Mouse (Mus musculus) urinary bladder, postnatal 10 days (tissue): Measurements from ENCODE around the gene Abcb1b.
"Not testable (repeated sequence)": the region's sequence is repeated elsewhere in the genome, so short reads cannot be mapped to it uniquely, and the experiment has no call there.

Experiments used
- DNase-seq: peaks from one replicate; pipeline ENCODE4 v3.0.0; 2022; ENCODE audit warnings: low spot score

Gene Abcb1b

DNA sequence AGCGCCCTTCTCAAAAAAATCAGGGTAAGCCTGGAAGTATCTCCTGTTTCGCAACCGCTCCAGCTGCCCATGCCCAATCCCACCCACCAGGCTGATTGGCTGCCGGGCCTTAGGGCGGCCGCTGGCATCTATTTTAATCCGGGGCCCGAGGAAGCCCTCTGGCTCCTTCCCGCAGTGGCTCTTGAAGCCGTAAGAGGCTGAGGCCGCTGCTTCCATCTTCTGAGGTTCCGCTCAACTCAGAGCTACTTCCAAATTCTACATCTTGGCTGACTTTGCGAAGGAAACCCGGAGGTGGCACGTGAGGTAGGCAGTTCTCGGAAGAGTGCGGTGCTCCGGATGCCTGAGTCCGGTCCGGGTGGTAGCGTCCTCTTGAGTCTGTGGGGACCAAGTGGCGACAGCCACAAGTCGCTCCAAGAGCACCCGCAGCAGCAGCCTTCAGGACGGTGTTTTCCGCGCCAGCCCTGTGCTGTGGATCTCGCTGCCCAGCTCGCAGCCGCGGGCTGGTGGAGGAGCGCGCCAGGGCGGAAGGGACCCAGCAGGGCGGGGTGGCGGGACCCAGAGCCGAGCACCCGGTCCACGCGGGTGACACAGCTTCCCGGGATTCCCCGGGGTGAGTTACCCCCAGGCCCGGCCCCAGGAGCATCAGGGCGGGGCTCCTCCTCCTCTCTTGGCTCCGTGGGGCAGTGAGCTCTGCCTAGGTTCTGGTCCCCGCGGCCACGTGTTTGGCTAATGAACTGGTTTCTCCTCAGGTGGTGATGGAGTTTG lies at the start of gene Abcb1b:
Gene Abcb1b (plus strand): TSS at position 161 of the 765 bp plus-strand sequence.
- DNase-seq = no peak

DNA sequence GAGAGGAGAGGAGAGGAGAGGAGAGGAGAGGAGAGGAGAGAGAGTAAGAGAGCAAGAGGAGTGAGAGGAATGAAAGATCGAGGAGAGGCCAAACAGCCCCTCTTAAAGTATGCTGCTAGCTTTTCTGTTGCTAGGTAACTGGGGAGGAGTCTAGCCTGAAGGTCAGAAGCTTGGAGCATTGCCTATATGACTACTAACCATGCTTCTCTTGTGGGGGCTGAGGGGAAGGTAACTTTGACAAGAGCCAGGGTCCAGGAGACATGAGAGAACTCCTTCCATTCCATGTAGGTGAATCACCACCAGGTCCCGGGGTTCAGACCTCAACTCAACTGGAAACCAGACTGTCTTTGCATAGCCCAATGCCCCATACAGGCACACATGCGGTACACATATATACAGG lies 25.1 kb upstream of the Abcb1b start:
- DNase-seq = no peak

DNA sequence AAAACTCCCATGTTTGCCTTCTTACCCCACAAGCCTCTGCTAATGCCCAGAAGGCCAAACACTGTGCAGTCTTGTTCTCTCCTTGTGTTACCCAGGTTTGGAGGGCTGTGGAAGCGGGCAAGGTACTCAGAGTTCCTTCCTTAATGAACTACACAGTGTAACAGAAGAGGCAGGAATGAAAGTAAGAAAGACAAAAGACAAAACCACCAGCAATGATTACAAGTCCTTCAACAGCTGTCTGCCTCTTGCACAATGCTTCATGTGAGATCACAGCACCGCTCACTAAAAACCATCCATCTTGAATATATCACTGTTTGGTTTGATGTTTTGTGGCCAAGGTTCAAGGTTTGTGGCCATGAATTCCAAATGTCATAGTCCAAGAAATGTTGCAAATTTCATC lies 19.6 kb upstream of the Abcb1b start:
- no peak for DNase-seq

DNA sequence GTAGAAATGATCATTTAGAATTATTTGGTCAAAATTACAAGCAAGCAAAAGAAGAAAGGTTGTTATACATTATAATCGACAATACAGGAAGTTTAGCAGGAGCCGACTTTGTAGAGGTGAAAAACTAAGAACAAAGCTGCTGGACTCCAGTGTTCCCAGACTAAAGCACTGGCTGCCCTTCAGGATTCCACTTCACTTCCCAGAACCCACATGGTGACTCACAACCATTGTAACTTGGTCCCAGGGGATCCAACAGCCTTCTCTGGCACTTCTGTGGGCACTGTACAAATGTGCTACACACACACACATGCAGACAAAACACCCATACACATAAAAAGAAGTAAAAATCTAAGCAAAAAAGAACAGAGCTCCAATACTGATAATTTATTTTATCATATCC lies 19.2 kb upstream of the Abcb1b start:
- no peak for DNase-seq

DNA sequence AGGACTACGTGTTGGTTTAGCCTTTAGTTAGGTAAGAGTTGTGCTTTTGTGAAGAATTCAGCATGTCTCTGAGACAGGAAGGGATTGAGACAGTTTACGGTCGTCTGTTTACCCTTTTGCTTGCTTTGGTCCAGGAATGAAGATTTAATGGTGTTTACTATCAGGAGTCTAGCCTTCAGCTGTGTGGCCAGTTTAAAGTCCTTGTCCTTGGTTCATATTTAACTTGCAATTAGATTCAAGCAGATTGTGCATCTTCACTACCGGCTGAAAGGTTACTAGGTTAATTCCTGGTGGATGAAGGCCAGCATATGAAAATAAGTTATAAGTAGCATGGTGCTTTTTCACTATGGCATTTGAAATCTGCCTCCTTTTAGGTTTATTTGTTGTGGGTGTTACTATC lies 5.7 kb upstream of the Abcb1b start:
- no peak for DNase-seq

DNA sequence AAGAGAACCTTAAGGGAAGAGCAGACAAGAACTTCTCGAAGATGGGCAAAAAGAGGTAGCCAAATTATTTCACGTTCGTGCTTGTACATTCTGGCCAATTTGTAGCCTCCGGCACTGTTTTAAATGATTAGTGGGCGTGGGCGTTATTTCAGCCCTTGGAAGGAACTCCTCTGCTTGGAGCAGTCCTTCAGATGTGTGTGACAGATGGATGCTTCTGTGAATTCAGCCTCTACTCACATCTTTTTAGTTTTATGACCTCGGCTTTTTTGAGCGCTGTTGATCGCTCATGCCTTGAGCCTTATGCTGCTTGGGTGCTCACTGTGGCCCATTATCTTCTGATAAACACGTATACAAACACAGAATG lies 787 bp downstream of the Abcb1b start:
- no peak for DNase-seq

DNA sequence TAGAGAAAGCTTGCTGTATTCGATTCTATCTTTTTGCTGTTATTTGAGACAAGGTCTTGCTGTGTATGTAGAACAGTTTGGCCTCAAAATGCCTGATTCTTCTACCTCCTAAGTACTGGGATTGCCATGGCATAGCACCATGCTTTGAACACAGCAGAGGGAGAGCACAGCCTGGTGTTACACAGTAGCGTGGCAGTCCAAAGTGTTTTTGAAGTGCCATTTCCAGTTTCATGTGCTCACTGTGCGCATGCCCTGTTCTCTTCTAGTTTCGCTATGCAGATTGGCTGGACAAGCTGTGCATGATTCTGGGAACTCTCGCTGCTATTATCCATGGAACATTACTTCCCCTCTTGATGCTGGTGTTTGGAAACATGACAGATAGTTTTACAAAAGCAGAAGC lies 7.8 kb downstream of the Abcb1b start:
- no peak for DNase-seq

DNA sequence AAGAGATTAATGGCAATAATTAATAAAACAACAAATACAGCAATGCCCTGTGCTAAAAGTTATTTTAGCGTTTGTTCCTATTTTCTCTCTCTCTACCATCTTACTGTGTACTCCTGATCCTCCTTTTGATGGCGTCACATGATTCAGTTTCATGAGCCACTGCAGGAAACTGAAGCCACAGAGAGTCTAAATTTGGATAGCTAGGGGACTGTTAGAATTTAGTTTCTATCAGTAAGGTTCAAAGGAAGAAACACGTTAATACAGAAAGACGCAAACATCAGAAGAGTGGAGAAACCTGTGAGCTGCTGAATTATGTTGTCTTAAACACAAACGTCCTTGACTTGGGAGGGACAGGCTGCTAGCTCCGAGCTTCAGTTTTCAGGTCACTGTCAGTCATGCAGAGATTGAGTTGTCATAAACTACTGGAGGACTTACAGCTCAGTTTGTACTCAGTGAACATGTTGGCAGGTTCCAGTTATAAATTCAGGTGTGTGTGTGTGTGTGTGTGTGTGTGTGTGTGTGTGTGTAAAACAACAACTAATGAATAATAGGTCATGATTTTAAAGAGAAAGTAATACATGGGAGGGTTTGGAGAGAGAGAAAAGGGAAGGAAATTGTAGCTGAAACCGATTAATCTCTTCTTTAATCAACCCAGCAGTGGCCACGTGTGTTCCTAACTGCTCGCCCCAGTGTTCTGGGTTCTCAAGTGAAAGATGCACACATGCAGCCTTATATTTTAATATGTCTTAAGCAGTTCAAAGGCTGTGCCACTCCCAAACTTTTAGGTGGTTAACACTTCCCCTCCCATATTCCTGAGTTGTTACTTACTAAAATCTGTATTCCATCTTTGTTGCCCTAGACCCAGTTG lies 9.4 kb downstream of the Abcb1b start:
- DNase-seq = no peak

DNA sequence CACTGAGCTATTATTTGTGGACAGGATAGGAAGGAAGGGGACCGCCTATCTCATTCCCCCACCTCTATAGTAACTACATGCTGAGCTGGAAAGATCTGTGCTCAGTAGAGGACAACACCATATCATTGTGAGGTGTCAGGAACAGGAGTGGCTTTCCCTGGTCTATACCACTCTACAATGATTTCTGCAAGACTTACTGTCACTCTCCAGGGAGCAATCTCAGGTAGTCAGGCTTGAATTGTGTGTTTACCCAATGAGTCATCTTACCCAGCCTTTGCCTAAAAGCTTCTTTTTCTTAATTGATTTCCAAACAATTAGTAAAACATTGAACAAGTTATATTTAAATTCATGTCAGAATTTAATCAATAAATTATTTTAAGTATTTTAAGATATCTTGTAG lies 15.9 kb downstream of the Abcb1b start:
- no peak for DNase-seq

DNA sequence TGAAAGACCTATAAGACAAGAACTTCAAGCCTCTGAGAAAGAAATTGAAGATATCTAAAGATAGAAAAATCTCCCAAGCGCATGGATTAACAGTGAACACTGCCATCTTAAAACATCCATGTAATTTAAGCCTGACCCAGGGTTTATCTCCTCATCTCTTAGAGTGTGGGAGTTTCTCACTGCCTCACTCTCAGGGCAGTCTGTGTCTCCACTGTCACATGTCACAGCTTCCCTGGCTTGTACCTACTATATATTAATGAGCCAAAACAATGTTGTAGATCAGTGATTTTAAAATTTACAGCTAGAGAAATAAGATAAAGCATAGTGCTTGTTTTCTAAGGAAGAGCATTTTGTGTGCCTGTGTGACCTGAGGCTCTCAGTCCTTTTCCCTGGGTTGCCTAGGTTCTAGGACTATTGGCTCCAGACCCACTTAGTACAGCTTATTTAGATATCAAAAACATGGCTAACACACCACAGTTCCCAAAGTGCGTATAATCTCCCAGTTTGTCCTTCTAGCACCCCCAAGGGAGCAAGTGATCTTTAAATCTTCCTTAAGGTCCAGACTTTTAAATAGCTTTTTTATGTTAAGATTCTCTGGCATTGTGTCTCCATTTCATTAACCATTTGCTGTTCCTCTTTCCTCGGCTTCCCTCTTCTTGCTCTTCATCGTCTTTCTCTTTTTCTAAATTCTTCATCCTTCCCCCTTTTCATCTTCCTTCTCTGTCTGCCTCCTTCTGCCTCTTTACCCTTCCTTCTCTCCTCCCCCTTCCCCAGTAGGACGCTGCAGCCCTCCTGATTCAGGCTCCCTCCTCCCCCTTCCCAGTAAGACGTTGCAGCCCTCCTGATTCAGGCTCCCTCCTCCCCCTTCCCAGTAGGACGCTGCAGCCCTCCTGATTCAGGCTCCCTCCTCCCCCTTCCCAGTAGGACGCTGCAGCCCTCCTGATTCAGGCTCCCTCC lies 22.0 kb downstream of the Abcb1b start:
- no peak for DNase-seq

DNA sequence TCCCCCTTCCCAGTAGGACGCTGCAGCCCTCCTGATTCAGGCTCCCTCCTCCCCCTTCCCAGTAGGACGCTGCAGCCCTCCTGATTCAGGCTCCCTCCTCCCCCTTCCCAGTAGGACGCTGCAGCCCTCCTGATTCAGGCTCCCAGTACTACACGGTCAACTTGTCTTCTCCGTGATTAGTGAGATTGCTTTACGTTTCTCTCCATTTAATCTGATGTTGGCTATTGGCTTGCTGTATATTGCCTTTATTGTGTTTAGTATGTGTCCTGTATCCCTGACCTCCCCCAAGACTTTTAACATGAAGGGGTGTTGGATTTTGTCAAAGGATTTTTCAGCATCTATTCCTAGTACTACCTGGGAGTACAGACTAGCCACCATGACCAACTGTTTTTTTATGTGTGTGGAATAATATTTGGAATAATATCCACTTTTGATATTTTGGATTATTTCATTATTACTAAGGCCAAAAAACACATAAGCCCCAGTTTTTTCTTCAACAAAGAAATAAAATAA lies 22.7 kb downstream of the Abcb1b start:
- DNase-seq = not testable (repeated sequence)

DNA sequence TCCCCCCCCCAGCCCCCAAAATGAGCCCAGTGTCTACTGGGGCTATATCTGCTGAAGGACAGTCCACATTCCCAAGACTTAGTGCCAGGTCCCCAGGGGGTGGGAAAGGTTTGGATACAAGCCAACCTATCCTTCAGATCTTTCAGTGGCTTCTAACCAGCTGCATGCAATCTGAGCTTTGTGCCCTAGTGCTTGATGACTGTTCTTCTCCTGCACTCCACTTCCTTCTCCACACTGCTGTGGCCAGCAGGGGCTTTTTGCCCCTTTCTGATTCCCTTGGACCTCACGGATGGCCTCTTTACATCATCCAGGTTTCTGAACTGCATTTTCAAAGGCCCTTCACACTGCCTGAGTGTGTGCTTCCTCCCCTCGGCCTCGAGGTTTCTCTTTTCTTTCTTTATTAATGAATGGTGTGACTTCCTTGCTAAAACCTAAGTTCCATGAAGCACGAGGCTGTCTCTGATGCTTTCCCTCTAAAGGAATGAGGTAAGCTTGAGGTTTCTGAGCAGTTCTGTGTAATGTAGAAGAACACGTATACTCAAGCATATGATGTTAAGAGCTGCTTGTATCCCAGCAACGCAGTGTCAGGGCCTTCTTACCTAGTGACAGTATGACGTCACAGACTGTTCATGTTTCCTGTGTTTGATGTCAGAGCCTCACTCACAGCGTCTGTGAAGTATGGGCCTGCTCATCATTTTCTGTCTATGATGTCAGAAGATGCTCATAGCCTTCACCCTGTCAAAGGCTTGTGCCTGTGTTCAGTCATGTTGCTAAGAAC lies 40.9 kb downstream of the Abcb1b start:
- no peak for DNase-seq

DNA sequence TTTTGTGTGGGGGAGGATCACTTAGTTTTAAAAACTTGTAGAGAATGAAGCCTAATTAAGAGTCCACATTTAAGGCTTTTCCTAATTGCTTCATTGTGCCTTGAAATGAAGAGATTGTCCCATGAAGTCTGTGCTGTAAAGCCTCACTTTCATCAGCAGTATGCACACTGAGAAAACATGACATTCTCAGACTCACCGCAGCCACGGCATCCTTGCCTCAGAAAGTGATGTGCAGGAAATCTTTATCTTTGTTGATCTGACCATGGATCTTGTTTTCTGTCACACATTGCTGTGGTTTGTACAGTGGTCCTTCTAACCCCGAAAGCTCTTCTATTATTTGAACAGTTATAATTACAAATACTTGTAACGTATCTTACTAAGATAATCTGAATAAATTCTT lies 41.7 kb downstream of the Abcb1b start:
- DNase-seq = no peak

DNA sequence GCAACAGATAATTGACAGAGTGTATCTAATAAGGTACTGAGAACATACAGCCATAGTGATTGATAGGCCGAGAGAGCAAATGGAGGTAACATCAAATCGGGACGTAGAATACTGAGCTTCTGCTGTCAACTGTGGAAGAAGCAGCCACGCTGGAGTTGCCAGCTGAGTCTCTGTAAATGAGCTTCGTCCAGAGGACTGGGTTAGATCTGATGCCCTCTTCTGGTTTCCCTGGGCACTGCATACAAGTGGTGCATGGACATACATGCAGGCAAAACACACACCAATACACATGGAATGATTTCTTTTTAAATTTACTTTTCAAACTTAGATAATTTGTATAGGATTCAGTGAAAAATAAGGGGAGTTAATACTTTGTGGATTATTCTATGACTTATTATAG lies 42.9 kb downstream of the Abcb1b start:
- DNase-seq = no peak

DNA sequence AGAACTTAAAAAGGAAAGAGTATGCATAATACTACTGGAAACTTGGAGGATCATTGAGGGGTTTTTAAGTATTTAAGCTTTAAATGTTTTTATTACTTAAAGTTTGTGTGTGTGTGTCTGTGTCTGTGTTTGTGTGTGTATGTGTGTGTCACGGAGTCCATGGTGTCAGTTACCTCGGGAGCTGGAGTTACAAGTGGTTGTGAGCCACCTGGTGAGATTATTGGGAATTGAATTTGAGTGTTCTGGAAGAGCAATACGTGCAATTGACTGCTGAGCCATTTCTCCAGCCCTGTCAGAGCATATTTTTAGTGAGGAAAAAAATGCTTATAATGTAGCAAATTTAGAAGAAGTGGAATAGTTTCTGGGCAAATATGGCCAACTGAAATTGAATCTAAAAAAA lies 44.9 kb downstream of the Abcb1b start:
- DNase-seq = no peak

DNA sequence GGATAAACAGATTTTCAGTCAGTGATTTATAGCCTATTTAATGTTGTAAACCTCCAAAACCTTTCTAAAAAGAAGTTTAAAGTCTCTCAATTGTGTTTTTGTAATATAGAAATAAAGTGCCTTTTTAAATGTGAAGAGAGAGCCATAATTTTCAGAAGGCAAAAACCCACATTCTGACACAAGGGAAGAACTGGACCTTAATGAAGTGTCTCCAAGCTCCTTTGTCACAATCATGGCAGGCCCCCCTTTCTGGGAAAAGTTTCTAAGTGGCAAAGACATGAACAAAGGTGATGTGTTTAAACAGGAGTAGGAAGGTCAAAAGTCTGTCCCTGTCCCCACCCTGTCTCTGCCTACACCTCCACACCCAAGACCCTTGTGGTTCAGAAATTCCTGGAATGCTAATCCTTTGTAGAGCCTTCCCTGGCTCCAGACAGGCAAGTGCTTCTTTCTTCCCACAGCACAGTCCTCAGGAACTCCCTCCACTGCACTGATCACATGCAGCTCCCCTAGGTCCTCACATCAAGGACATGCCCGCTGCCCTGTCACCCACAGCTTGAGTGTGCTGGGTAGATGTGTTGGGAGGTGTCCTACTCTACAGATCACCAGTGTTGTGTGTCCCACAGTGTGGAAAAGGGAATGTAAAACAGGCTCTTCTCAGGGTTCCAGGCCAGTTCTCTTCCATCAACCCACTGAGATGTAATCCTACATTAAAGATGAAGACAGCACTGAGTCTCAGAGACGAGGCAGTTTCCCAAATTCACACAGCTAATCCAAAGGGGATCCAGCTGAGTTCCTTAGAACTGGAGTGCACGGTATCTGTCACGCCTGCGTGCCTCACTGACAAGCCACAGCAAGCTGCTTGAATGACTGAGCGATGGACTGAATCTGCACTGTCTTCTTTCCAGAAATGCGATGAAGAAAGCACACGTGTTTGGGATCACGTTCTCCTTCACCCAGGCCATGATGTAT lies 50.9 kb downstream of the Abcb1b start:
- not testable (repeated sequence) for DNase-seq

DNA sequence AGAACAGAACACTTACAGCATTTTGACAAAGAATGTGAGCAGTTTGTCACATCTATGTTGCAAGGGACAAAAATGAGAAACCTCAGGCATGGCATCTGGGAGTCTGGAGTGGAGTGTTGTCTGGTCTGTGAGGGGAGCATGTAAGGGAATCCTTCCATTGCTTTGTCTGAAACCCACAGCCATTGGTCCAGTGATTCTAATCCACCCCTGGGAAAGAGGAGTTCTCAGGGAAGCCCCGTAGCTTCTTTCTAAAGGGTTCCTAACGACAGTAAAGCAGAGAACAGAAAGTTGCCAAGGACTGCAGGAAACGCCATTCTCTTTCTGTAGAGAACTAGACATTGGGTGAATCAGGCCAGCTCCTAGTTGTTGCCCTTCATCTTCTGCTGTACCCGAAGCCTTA lies 52.9 kb downstream of the Abcb1b start:
- no peak for DNase-seq

DNA sequence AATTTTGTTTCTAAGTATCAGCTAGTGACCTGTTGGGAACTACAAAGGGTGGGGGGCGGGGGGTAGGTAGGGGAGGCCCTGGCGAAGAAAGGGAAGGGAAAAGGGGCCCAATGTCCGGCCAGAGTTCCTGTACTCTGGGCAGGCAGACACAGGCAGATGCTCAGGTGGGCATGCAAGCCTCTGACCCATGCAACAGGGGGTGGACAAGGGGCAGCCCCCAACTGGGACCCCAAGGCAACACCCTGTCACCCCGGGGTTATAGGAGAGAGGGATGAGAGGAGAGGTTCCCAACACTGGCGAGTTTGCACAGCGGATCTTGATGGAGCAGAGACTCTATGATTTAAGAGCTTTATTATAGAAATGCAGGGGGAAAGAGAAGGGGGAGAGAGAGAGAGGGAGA lies 59.3 kb downstream of the Abcb1b start:
- DNase-seq = no peak

DNA sequence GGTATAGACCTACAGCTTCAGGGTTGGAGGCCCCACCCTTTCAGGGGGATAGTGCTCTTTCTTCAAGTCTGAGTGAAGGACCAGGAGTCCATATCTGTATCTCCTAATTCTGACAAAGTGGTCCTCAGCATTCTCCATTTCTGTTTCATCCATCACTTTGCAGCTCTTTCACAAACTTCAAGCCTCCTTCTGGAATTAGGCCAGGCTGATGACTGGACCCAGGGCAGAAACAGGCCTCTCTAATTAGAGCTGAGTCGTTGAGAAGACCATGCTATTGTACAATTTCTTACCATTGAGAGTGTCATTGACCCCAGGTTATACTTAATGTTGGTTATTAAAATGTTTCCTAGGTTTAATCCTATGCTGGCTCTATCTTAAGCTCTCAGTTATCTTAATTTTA lies 63.9 kb downstream of the Abcb1b start:
- no peak for DNase-seq
